Mouse (Mus musculus) spleen, adult 2 months (tissue): ENCODE data around the gene Hivep3.

Source experiments
- CTCF ChIP-seq: fragments of 200-500 bp; IDR thresholded peaks from 2 replicates; pipeline ENCODE4 v1.5.1; 2011; ENCODE audit warnings: mild to moderate bottlenecking, inconsistent platforms; ENCODE audit not compliant: insufficient read depth, insufficient read length, insufficient replicate concordance; ENCODE audit errors: extremely low read depth
- POLR2A ChIP-seq: fragments of 200-500 bp; IDR thresholded peaks from 2 replicates; pipeline ENCODE4 v1.6.1; 2011; ENCODE audit warnings: low read depth, low read length, inconsistent platforms

DNA sequence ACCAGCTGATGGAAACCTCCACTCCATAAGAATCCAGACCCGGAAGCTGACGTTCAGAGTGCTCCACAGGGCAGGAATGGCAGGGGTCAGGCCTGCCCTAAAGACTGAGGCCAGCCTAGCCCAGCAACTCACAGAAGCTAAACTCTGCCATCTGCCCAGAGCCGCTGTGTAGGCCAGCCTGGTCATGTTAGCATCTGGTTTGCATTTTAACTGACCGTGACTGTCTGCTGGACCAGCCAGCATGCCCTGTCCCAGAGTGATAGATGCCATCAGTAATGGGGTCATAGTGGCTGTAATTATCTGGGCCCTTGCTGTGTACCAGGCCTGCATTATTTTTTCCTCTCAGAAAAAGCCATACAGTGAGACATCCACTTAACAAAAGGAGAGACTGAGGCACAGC, 397.3 kb downstream of the Hivep3 start:
- TF ChIP-seq CTCF (no peak), POLR2A (no peak)
